Mouse (Mus musculus) brain, embryonic 14.5 days (tissue): ENCODE data around the gene Spata7.

Experiments
- CTCF ChIP-seq: fragments of 200-500 bp; IDR thresholded peaks from 2 replicates; pipeline ENCODE4 v1.5.1; 2012; ENCODE audit warnings: inconsistent platforms, mild to moderate bottlenecking, moderate library complexity, borderline replicate concordance; ENCODE audit not compliant: insufficient read depth, insufficient read length; ENCODE audit errors: extremely low read depth
- POLR2A ChIP-seq: fragments of 200-500 bp; IDR thresholded peaks from 2 replicates; pipeline ENCODE4 v1.6.1; 2012; ENCODE audit warnings: mild to moderate bottlenecking, inconsistent platforms, borderline replicate concordance; ENCODE audit not compliant: poor library complexity, insufficient read depth, insufficient read length, severe bottlenecking; ENCODE audit errors: extremely low read depth

- no peak for TF ChIP-seq POLR2A
- TF ChIP-seq CTCF: no peak
Measured at GRCm38 (mm10) chr12:98701564-98701963, 73.6 kb downstream of the Spata7 start.
